In genomic region chr9:3519178-3519577, GRCm38 (mm10) we compare ENCODE assay signal across 21 mouse cellular contexts. TPM values are rescaled to one million over a fixed set of nuclear protein-coding genes. Genes with fewer than 3 reads are reported as not detected.
DNase-seq lines count a peak whose midpoint lies in the region; ATAC-seq lines count a peak whose summit lies in the region.
"Had no signal": no experiment of that assay in that cellular context is flagged by ENCODE, and none has a peak within 500 bp of the region (broad histone marks: within the 10 kb centered on the region; RNA-seq: fewer than 3 reads in every experiment).

No protein-coding gene starts in this region.

- no peaks in the 10 kb centered on the region for H3K9me3 ChIP-seq in forebrain, embryonic 14.5 days (replicated peaks; ENCODE audit: control insufficient read depth, low read length)
- H3K9me3 ChIP-seq in forebrain, embryonic 12.5 days: no peaks in the 10 kb centered on the region
- no peaks in the 10 kb centered on the region for H3K9me3 ChIP-seq in forebrain, embryonic 16.5 days (ENCODE audit: control insufficient read depth, low read length)
- H3K9me3 ChIP-seq: embryonic facial prominence, embryonic 12.5 days; heart, embryonic 15.5 days; hindbrain, embryonic 13.5 days had no signal

- H3K4me1 ChIP-seq in forebrain, embryonic 14.5 days (ENCODE audit: control insufficient read depth, insufficient read depth, low read length): no peaks in the 10 kb centered on the region
- no peaks in the 10 kb centered on the region for H3K4me1 ChIP-seq in forebrain, embryonic 12.5 days
- H3K4me1 ChIP-seq in forebrain, embryonic 16.5 days (replicated peaks; ENCODE audit: control insufficient read depth, insufficient read depth, low read length): no peaks in the 10 kb centered on the region
- H3K4me1 ChIP-seq: embryonic facial prominence, embryonic 12.5 days; heart, embryonic 15.5 days; hindbrain, embryonic 13.5 days had no signal

- H3K9ac ChIP-seq in forebrain, embryonic 14.5 days (ENCODE audit: low read length): no peak overlapping the region
- H3K9ac ChIP-seq in forebrain, embryonic 12.5 days: no peak overlapping the region
- H3K9ac ChIP-seq in forebrain, embryonic 16.5 days (replicated peaks; ENCODE audit: low read depth, low read length): no peak overlapping the region
- H3K9ac ChIP-seq: embryonic facial prominence, embryonic 12.5 days; heart, embryonic 15.5 days; hindbrain, embryonic 13.5 days had no signal

- 83% methylated on average over 1 of the region's 1 CpGs for WGBS in forebrain, embryonic 14.5 days
- WGBS in forebrain, embryonic 12.5 days: 100% methylated on average over 1 of the region's 1 CpGs
- WGBS in forebrain, embryonic 16.5 days: 56% methylated on average over 1 of the region's 1 CpGs

- H3K4me3 ChIP-seq in forebrain, embryonic 14.5 days (ENCODE audit: low read depth, low read length): no peak overlapping the region
- H3K4me3 ChIP-seq in forebrain, embryonic 12.5 days (replicated peaks): no peak overlapping the region
- H3K4me3 ChIP-seq in forebrain, embryonic 16.5 days (replicated peaks; ENCODE audit: low read length): no peak overlapping the region
- H3K4me3 ChIP-seq: embryonic facial prominence, embryonic 12.5 days; heart, adult 2 months; heart, embryonic 15.5 days; hindbrain, embryonic 13.5 days had no signal

- no peaks in the 10 kb centered on the region for H3K27me3 ChIP-seq in forebrain, embryonic 14.5 days (replicated peaks; ENCODE audit: control insufficient read depth, insufficient read depth, low read length)
- no peaks in the 10 kb centered on the region for H3K27me3 ChIP-seq in forebrain, embryonic 12.5 days
- no peaks in the 10 kb centered on the region for H3K27me3 ChIP-seq in forebrain, embryonic 16.5 days (replicated peaks; ENCODE audit: control insufficient read depth, insufficient read depth, low read length)
- H3K27me3 ChIP-seq: embryonic facial prominence, embryonic 12.5 days; heart, embryonic 15.5 days; hindbrain, embryonic 13.5 days had no signal

- no peak overlapping the region for H3K27ac ChIP-seq in forebrain, embryonic 14.5 days (ENCODE audit: low read depth, low read length)
- no peak overlapping the region for H3K27ac ChIP-seq in forebrain, embryonic 12.5 days
- H3K27ac ChIP-seq in forebrain, embryonic 16.5 days (ENCODE audit: low read length): no peak overlapping the region
- H3K27ac ChIP-seq: embryonic facial prominence, embryonic 12.5 days; heart, adult 2 months; heart, embryonic 15.5 days; hindbrain, embryonic 13.5 days; hindbrain, postnatal 0 days had no signal

- peak; percentile 90 for ATAC-seq in forebrain, embryonic 14.5 days
- no peak for ATAC-seq in forebrain, embryonic 12.5 days (ENCODE audit: low FRiP score)
- peak; percentile 95 for ATAC-seq in forebrain, embryonic 16.5 days
- ATAC-seq: activated CD4-positive, CD25-positive, alpha-beta regulatory T cell, adult 4 months had no signal

- DNase-seq in forebrain, embryonic 14.5 days (ENCODE audit: low spot score): peak; percentile 79
- peak; percentile 12 to 62 for DNase-seq in left cerebral cortex, postnatal 14 days (ENCODE audit: low spot score in 2 of 2)
- DNase-seq in left cerebral cortex, postnatal 4 days: no peak
- DNase-seq in brain, adult 2 months (ENCODE audit: low read depth, low spot score): peak; percentile 73
- no peak for DNase-seq in embryo, embryonic 9.5 days (ENCODE audit: extremely low spot score)
- DNase-seq: adrenal gland, postnatal 14 days; cerebellum, adult 11 months; cerebellum, adult 8-10 months; gastrocnemius, postnatal 14 days; heart, adult 2 months; heart, postnatal 14 days had no signal

- intact Hi-C loops in left cerebral cortex, postnatal 14 days (cut with DNase I): no loop called here
- intact Hi-C loops in left cerebral cortex, postnatal 4 days (cut with DNase I): no loop called here

- H3K36me3 ChIP-seq in forebrain, embryonic 14.5 days (ENCODE audit: control insufficient read depth, insufficient read depth, low read length): no peaks in the 10 kb centered on the region
- H3K36me3 ChIP-seq in forebrain, embryonic 12.5 days (replicated peaks): no peaks in the 10 kb centered on the region
- H3K36me3 ChIP-seq in forebrain, embryonic 16.5 days (ENCODE audit: control insufficient read depth, insufficient read depth): no peaks in the 10 kb centered on the region
- H3K36me3 ChIP-seq: embryonic facial prominence, embryonic 12.5 days; heart, embryonic 15.5 days; hindbrain, embryonic 13.5 days had no signal

- no peak overlapping the region for H3K4me2 ChIP-seq in forebrain, embryonic 14.5 days (ENCODE audit: low read length)
- no peak overlapping the region for H3K4me2 ChIP-seq in forebrain, embryonic 12.5 days
- no peak overlapping the region for H3K4me2 ChIP-seq in forebrain, embryonic 16.5 days (ENCODE audit: low read length)
- H3K4me2 ChIP-seq: embryonic facial prominence, embryonic 12.5 days; heart, embryonic 11.5 days; heart, embryonic 15.5 days; hindbrain, embryonic 13.5 days had no signal

RNA-seq across cellular contexts. Expression of gene Gucy1a2, which starts 13.4 kb away (rescaled TPM):
- polyA plus RNA-seq in forebrain, embryonic 14.5 days (2014; fragmentation: Nextera tagmentation; extraction: Ambion mirVana): 2.8 and 5.0 TPM in 2 replicates
- polyA plus RNA-seq in forebrain, embryonic 12.5 days (2016; fragmentation: Nextera tagmentation; extraction: Ambion mirVana): 3.4 and 3.6 TPM in 2 replicates
- total RNA-seq in left cerebral cortex, postnatal 14 days (2021): 100 to 1,000 TPM in 1 of 2 experiments, 10 to 100 TPM in 1; 89.6 to 100 TPM
- 10 to 100 TPM; 58.9 to 59.3 TPM for total RNA-seq in left cerebral cortex, postnatal 4 days (2021)
- polyA plus RNA-seq in forebrain, embryonic 16.5 days (2015; fragmentation: Nextera tagmentation; extraction: Ambion mirVana): 3.9 and 5.5 TPM in 2 replicates
- total RNA-seq: common myeloid progenitor, adult 5-6 weeks; MEL had no signal
- polyA plus RNA-seq: activated CD4-positive, CD25-positive, alpha-beta regulatory T cell, adult 4 months had no signal

Comparison
In these comparisons a context has a peak if more than half of its experiments do, and no peak if none do; other contexts are left out.
1. DNase-seq: peak in forebrain, embryonic 14.5 days (single experiment), left cerebral cortex, postnatal 14 days (2 of 2) and brain, adult 2 months (single experiment); none in left cerebral cortex, postnatal 4 days (single experiment) and embryo, embryonic 9.5 days (single experiment).